Mouse (Mus musculus) gastrocnemius, postnatal 4 days (tissue): ENCODE results near the gene Hs3st4. TPM values are rescaled to one million over a fixed set of nuclear protein-coding genes. Genes with fewer than 3 reads are reported as not detected.
A peak's percentile ranks its signal among the peaks of the same experiment; 100 is the strongest.

ENCODE experiments used
- DNase-seq, 2 experiments: peaks; one replicate each; pipeline ENCODE4 v3.0.0; 2021 to 2022; ENCODE audit warnings: low spot score in 2 of 2, mixed read lengths in 2 of 2
- total RNA-seq, 2 experiments: library from RNA; stranded (reverse); gene quantifications; 2 replicates each; pipeline ENCODE4 v1.2.3; 2021

Gene Hs3st4
- total RNA-seq, 2 experiments from 2014 or later, result 0.07 TPM; not detected in 1

DNA sequence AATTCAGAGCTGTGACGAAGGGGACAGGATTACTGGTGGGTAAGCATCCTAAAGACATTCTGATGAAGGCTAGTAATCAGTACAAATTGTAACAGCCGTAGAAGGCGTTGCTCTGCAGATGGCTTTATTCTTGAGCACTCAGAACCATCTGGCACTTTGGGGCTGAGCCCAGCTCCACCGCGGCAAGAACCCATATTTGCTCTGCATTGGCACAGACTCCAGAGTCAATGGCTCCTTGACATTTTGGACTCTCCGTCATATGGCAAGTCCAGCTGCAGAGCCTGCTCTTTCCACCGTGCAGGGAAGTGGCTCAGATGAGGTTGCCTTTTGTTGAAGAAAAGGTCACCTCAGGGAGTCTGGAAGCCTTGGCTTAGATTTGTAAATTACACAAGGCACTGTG lies 148.6 kb downstream of the Hs3st4 start:
- DNase-seq, result no peak

DNA sequence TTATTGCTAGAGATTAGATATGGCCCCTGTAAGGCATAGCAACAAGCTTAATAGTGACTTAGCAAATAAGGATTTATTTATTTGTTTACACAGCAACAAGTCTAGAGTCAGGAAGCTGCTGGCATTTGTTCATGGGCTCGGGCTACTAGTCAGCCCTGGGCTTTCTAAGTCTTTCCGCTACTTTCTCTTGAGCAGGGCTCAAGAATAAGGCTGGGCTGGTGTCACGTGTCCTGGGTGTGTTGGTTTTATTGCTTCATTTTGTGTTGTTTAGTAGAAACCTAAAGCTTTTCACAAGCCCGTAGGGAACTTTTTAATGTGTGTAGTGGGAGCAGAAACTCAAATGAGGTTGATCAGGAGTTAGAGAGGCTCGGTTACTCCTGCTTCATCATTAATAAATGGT lies 153.5 kb downstream of the Hs3st4 start:
- no peak for DNase-seq

DNA sequence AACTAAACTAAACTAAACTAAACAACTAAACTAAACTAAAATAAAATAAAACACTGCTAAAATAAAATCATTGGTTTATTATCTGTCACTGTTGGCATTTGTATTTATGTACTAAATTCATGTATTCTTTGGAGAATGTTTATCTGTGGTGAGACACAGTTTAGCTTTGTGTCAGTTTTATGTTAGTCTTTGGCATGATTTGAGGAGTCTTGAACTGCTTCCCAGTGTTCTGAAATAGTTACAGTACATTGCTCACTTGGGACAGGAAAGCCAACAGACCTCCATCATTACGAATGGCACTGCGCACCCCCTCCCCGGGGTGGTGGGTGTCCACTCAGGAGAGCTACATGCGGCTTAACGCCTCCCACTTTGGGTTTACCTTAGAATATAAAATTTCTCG lies 158.6 kb downstream of the Hs3st4 start:
- no peak for DNase-seq

DNA sequence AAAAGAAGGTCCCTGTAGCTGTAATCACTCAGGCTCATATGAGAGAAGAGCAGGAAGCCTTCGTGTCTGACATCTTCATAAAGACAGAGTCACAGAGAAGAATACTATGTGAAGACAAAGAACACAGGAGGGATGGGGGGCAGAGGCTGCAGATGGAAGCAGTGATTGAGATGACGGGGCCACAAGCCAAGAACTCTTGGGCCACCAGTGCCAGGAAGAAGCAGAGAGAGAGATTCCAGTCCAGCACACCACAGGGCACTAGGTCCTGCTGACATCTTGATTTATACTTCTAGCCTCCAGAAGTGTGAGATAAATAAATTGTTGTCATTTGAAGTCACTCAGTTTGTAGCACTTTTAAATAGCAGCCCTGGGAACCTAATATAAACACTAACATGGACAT lies 168.2 kb downstream of the Hs3st4 start:
- no peak for DNase-seq

DNA sequence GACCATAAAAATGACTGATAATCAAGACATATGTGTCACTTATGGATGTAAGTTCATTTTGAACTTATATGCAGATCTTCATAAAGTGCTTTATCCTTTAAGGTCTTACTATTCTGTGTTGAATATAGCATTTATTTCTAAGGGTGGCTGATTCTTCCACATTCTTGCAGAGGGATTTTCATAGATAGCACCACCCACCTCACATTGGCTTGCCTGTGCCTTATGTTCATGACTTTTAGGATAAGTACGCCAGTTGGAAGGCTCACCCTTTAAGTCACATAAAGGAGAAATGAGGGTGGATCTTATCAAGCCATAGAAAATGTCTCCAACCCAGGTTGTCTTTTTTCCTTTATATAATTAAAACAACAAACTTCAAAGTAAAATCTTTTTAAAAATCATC lies 180.6 kb downstream of the Hs3st4 start:
- no peak for DNase-seq

DNA sequence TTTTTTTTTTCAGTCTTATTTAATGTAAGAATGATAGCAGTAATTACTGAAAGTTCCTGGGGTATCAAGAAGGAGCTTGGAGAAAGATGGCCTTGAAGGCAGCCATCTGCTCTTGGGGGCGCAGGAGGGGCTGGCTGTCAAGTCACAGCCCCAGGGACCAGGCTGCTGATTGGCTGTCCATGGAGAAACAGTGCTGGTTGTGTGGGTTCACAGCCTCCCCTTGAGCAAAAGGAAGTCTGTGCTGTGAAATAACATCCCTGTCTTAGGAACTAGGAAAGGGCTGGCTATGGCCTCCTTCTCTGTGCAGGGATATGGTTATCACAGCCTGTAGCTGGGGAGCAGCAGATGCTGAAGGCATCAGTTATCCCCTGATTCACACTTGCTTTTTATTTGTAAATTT lies 183.6 kb downstream of the Hs3st4 start:
- no peak for DNase-seq

DNA sequence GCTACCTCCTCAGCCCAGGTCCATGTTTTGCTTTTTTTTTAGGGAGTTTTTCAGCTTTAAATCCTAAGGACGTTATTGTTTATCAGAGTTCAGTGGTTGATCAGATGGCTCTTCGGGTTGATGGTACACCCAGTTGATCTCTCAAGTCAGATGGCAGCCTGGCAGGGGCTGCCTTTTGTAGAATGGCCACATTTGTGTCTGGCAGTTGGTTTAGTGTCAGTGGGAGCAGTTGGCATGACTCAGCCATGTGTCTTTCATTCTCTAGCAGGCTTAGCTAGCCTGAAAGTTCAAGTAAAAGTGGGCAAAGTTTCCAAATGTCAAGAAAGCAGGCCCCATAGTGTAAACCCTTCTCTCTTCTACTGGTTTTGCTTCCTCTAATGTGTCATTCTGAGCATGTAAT lies 186.1 kb downstream of the Hs3st4 start:
- DNase-seq, result no peak

DNA sequence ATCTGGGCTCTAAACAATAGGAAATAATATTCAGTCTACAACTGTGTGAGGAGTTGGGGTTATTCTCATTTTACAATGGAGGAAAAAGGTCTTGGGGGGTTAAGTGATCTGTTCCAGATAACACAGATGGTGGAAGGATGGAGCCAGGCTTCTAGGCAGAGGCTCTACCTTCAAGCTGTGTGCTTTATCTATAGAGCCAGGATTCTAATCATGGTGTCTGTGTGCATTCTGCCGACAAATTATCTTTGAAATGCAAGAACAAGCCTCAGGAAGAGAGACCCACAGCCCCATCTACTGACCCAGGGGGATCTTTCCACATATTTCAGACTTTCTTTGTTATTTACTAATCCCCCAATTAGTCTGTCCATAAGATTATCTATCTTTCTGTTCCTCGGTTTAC lies 187.3 kb downstream of the Hs3st4 start:
- no peak for DNase-seq

DNA sequence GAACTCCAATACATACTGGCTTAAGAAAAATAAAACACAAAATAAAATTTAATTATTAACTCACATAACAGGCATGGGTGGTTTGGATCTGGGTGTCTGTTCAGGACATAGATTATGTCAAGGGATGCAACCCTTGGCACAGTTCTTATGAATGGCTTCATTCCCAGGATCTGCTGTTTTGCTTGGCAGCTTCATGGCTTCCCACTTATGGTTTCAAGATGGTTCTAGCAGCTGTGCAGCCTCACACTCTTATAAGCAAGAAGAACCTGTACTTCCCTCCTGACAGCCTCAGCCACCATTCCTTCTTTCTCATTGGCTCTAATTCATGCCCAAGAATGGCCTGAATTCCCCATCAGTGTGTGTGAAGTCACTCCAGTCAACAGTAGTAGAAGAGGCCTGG lies 189.3 kb downstream of the Hs3st4 start:
- no peak for DNase-seq

DNA sequence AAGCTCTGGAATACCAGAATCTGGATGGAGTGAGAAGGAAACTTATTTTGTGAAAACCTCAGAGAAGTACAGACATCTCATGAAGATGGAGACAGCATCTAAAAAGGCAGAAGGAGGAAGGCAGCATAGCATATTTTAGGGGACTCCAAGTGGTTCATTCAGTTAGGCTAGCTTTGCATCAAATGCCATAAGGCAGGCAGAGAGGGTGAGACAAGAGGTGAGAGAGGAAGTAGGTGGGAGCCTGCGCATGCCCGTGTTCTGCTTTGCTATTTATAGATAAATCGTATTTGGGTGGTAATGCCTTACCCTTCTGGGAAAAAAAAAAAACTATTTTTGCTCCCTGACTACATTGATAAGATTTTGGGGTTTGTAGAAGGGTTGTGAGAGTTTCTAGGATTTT lies 198.3 kb downstream of the Hs3st4 start:
- DNase-seq, result no peak

DNA sequence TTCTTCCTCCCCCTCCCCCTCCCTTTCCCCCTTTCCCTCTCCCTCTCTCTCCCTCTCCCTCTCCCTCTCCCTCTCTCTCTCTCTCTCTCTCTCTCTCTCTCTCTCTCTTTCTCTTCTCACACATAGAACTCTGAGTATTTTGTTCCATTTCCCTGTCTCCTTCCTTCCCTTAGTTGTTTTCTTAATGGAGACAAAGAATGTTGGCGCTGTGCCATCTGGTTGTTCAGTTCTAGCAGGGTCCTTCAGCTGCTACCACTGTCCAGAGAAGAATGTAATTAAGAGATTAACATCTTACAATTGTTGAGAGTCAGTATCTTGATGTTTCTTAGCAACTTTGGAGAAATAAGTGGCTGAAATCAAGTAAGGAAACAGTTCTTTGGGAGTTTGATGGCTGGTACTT lies 202.0 kb downstream of the Hs3st4 start:
- peak in 1 of 2 experiments; percentile 11 for DNase-seq

DNA sequence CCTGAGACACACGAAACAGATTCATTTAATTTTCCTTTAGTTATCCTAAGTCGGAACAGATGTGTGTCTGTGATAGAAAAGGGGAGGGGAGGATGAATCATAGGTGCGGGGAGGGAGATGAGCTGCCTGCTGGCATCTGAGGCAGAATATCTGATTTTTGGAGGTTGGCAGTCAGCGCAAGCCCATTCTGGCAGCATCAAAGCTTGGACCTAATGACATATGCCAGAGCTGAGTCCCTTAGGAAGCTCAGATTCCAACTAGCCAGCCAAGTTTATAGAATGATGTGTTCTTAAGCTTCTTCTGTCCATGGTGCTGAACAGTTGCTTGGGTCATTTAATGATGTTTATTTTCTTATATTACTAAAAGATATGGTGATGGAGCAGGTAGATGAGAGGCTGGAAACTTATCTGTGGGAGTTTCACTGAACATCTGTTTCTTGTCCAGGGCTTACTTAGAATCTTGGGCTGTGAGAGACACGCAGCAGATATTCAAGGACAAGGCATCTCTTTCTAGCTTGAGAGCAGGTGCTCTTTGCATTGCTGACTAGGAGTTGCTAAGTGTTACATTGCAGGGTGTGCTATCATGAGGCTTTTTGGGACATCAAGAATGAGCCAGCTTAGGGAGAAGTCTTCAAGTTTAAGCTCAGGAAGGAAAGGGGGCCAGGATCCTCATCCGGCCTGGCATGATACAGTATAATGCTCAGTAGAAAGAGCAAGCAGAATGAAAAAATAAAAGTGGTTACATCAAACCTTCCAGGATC lies 216.3 kb downstream of the Hs3st4 start:
- DNase-seq, result peak in 1 of 2 experiments; percentile 20

DNA sequence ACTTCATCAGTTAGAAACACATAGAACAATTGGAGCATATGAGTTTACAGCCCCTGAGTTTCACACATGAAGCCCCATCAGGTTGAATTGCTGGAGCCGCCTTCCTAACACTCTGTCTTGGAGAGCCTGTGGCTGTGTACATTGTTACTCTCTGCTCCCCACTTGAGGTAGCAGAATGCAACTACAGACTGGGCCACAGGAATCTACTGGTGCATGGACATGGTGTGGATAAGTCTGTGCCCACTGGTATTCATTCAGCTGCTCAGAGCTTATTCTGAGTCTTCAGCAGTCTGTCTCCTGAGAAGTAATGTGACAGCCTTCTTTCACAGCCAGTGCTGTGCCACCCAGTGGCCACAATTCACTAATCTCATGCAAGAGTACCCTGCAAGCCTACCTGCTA lies 234.3 kb downstream of the Hs3st4 start:
- DNase-seq, result no peak

DNA sequence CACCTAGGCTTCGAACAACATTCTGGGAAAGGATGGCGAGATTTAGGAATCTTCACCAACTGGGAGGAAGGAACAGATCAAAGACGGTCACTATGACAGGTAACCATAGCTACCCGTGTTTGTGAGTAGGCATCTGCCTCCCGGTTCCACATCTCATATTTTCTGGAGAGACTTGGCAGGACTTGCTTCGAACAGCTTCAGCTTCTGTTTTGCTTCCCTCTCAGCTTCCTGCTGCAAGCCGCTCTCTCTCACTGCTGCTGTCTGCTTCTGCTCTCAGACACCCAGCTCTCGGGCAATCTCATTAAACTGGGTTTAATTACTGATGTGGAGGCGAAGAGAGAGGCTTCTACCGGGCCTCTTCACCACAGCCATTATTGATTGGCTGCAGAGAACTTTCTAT lies 237.9 kb downstream of the Hs3st4 start:
- DNase-seq, result no peak

DNA sequence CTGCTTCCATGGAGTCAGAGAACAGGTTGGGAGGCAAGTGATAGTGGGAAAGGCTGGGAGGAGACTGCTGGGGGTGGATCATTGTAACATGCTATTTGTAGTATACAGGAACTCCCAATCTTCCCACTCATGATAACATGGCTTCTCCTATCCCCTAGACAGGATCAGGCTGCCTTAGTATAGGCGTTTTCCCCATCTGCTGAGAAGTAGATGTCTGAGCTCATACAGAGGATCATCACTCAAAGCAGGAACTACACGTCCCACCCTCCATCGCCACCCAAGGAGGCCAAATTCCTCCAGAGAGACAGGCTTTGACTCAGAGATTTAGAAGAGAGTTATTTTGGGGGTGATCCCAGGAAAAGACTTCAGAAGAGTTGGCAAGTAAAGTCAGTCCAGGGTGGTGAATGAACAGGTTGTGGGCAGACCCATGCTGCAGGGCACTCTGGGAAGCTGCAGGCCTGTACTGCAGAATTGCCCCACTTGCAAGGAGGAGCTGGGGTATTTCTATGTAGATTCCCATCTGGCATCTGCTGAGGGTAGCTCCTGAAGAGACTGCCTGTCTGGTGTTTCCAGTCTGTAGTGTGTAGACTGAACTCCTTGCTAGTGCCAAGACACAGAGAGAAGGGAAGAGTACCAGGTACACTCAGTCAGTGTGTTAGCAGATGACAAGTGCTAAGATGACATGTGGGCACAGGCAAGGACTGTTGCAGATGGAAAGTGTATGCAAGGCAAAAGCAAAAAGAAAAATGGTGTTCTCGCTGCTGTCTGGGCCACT lies 255.4 kb downstream of the Hs3st4 start:
- DNase-seq, result no peak

DNA sequence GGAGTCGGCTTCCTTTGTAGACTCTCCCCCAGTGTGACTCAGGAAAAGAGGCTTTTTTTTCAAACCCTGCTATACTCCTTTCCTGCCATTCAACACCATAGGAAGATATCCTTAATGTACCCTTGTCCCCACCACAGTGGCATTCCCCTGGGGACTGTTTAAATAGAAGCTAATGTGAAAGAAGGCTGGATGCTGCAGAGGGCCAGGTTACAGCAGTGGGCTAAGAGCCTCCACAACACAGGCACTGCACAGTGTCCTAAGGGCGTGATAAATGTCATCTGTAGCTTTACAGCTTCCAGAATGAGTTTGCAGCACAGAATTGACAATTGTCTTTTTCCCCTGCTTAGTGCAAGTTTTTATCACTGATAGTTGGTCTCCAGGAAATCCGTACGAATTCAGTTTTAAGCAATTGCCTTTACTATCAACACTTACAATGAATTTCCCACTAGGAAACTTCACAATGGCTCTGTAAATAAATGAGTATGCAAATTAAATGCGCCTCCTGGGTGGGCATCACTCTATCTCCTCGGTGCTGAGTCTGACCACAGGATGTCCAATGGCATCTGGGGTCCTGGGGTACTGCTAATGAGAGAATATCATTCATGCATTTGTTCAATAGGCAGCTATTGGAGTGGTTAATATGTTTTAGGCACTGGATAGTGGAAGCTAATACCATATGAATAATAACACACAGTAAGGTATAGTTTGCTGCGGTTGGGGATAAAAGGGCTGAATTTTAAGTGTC lies 257.4 kb downstream of the Hs3st4 start:
- DNase-seq, result no peak

DNA sequence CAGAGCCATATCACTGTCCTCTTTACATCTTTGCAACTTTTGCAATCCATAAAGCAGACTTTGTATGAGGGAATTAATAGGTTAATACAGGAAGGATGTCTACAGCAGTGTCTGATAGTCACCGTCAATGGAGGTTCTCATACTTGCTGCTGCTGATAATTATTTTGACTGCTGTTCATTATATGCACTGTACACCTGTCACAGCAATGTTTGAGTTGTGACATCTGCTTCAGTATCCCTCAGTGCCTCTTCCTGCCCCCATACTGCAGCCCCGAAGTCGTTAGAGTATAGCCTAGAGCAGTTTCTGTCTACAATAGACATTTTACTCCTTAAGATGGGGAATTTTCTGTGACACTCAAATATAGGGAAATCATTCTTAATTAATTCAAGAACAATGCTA lies 267.2 kb downstream of the Hs3st4 start:
- DNase-seq, result no peak

DNA sequence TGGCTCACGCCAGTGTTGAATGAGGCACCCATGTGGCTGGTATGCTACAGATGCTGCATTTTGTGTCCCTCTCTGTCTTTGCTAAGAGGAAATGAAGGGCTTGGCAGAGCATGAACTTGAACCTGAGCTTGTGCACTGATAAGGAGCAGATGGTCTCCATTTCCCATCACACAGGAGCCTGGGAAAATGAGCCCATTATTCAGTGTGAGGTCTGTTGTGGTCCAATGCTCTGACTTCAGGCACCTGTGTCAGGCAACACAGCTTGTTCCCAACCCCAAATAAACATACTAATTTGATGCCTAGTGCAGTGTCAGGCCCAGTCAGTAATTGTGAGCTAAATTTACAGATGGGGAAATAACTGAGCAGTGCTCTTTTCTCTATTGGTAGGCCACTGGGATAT lies 267.9 kb downstream of the Hs3st4 start:
- DNase-seq, result no peak

DNA sequence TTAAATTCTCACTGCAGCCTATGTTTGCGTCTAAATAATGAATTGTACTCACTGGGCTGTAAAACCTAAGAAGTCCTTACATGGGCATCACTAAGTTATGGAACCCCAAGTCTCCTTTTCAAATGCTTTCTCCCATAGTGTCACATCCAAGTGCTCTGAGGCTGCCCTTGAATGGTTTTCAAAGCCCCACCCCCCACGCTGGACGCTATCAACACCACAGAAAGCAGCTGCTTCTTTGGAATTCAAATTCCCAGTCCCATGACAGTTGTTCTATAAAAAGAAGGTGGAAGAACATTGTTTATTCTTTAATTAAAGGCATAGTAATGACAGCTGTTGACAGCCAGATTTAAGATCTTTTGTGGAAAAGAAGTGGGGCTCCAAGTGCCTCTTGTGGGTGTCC lies 275.8 kb downstream of the Hs3st4 start:
- no peak for DNase-seq

DNA sequence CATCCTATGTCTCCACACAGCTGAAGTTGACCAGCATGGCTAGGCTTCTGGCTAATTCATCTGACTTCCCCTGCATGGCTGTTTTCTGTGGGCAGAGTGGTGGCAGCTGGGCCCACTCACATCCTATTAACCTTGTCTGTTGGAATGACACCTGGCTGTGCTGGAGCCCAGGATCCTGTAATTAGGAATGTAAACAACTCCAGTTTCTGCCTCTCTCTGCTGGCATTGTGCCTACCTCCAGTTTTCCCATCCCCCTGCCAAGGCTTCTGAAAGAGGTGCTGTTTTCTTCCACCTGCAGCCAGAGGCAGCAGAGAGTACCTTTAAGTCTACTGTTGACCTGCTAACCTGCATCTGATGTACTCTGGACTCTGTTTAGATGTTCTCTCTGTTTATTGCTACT lies 288.1 kb downstream of the Hs3st4 start:
- DNase-seq, result no peak

DNA sequence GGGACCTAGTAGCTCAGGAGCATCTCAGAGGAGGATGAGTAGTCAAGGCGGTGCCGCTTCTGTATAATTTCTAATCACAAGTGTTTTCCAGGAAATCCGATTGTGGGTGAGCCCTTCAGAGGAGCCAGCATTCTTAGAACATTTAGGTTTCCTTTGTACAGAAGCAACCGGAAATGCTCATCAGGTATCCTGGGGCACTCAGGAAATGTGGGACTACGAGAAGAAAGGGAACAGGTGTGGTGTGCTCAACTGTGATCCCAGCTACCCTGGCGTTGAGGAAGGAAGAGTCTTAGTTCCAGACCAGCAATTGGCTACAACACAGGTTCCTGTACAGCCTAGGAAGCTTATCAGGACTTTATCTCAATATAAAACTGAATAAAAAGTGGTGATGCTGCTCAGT lies 307.2 kb downstream of the Hs3st4 start:
- no peak for DNase-seq

DNA sequence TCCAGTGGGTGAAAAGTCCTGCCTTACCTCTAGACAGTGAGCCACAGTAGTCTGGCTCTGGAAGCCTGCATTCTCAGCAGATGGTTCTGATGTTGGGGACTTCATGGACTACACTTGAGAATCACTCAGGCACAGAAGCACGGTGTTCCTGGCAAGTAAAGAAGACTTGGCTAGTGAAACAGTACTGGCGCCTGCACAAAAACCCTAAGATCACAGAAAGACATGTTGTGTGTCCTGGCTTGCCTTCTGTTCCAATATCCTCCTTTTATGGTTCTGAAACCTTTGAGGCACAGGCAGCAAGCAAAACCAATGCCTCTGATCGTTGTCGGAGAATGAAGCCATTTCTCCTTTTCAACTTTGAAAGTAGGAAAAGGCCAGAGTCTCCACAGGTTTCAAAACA lies 336.8 kb downstream of the Hs3st4 start:
- no peak for DNase-seq
